Mouse (Mus musculus) right cerebral cortex, postnatal 4 days (tissue): ENCODE data around the gene Ndufaf2.

ENCODE experiments used
- DNase-seq: peaks from one replicate; pipeline ENCODE4 v3.0.0-alpha.2; 2022

Ndufaf2 gene

DNA sequence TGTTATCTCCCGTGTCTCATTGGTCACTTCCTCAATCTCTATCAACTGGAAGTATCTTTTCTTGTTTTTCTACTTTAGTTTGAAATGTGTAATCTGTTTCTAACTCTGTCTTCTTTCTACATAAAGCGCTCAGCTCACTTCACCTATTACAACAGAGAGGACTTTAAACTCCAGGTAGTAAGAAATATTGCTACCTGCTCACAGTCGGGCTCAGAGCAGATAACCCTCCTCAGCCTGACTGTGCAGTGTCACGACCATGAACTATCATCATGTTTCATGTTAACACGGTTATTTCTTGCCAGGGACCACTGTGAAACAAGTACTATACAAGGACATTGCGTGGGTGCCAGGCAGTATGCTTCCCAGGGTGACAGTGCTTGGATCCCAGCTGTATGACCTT, 141.1 kb downstream of the Ndufaf2 start:
- no peak for DNase-seq

DNA sequence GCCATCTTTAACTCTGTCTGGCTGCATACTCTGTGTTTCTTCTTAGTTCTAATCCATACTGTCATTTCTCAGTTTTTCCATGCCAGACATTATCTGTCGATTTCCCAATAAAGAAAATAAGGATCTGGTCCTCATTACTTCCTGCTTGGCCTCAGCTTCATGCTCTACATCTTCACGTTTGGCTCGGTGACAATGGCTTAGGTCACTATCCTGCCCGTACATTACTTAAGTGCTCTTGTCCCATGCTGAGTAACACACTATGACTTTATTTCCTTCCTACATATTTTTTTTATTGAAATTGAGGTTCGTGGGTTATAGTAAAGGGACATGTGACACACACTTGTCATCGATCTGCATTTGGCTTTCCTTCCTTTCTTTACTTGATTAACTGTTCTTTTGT, 143.3 kb downstream of the Ndufaf2 start:
- DNase-seq = no peak

DNA sequence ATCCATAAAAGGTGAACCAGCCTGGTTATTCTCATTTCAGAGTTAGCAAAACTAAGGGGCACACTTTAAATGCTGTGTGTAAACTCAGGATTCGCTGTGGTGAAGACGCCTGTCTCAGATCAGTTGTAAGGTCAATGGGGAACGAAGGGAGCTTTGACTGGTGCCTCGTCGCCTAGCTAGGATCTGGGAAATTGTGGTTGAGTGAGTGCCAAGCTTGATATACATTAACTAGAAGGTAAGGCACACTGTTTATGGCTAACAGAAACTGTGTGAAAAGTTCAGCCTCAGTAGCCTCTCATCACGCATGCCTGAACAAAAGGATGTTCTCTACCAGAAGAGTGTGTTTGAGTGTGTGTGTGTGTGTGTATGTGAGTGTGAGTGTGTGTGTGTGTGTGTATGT, 144.6 kb downstream of the Ndufaf2 start:
- DNase-seq = no peak

DNA sequence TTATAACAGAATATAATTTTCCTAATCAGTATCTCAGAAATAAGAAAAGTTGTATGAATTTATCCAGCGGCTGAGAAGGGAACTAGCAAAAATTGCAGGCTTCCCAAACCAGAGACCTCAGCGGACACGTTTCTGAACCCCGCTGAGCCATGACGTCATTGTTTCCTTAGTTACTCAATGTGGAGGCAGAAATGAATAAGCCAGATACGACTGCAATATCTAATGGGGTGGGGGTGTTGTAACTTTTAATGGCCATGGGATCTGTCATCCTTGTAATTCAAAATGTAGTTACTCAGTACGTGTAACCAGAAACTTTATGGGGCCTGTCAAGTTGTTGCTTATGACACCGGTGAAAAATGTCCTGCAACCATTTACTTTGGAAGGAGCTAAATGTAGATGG, 145.3 kb downstream of the Ndufaf2 start:
- DNase-seq = no peak

DNA sequence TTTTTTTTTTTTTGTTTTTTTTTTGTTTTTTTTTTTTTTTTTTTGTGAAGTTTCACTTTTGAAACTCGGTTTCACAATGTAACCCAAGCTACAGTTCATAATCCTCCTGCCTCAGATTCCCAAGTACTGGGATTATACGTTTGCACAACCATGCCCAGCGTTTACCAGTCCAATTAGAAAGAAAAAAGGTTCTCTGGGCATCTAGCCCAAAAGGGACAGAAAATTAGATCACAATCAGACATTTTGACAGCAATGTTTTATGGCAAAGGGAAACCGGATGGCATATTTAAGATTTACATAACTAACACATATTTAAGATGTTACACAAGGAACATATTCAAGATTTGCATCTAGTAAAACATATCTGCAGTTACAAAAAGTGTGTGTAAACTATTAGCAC, 150.6 kb downstream of the Ndufaf2 start:
- no peak for DNase-seq

DNA sequence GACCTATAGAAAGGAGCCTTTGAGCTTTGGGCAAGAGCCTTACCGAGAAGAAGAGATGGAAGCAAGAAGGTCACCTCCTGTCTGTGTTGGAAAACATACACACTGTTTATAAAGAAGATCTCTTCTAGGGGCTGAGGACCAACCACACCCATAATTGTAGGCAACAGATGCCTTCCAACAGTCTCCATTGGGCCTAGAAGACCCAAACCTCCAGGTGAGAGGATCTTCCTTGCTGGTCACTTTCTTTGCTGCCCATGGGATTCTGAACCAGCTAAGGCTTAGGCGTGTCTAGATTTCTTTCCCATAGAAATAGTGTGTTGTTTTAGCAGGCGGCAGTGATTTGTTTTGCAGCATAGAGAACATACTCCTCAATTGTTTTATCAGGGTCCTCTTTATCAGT, 162.1 kb downstream of the Ndufaf2 start:
- DNase-seq = no peak

DNA sequence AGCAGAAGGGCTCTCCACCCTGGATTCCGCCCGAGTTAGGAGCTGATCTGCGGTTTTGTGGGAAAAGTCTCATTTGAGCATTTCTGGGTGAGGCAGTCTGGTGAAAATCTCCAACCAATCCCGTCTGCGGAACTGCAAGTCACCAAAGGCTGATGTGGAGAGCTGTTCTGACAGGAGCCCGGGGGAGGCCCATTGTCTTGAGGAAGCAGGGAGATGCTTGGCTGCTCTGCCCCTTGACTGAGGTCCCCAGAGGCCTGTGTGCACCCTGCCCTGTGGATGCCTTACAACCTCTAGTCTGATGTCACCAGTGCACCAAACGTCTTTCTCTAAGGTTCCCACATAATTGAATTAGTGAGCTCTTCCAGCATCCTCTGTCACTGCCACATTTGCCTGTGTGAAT, 163.2 kb downstream of the Ndufaf2 start:
- no peak for DNase-seq

DNA sequence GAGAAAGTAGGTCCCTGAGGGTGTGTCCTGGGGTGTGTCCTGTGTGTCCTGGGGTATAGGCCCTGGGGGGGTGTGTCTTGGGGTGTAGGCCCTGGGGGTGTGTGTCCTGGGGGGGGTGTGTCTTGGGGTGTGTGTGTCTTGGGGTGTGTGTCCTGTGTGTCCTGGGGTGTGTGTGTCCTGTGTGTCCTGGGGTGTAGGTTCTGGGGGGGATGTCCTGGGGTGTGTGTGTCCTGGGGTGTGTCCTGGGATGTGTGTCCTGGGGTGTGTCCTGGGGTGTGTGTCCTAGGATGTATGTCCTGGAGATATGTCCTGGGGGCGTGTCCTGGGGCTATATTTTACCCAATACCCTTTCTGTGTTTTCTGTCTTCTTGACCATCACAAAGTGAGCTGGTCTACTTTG, 165.8 kb downstream of the Ndufaf2 start:
- no peak for DNase-seq

DNA sequence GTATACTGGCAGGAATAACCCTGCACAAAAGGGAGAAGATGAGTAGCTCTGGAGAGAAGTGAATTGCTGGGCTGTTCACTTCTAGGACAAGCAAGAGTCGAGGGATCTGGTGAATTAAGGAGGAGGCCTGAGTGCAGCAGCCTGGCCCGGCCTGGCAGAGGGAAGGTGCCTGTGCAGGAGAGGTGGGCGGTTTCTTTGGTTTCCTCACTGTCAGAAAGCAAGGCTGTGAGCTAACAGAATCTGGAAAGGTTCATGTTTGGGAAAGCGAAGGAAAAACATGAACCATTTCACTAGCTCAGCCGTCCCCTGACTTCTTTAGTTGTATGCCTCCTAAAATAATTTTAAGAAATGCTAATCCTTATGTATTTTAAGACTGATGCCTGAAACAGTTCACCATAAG, 173.8 kb downstream of the Ndufaf2 start:
- no peak for DNase-seq

DNA sequence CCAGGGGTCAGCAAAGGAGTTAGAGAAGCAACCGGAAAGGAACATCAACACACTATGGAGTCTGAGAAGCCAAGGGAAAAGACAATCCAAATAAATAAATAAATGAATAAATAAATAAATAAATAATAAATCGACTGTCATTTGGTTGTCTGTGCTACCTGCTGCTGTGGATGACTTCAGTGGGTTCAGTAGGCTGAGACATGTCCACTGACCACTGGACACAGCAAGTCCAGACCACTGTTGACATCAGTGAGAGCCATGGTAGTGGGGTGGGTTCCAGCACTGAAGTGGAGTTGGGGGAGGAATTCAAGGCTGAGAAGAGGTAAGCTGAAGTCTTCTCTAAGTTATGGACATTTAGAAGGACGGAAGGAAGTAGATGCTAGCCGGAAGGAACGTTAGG, 174.2 kb downstream of the Ndufaf2 start:
- no peak for DNase-seq

DNA sequence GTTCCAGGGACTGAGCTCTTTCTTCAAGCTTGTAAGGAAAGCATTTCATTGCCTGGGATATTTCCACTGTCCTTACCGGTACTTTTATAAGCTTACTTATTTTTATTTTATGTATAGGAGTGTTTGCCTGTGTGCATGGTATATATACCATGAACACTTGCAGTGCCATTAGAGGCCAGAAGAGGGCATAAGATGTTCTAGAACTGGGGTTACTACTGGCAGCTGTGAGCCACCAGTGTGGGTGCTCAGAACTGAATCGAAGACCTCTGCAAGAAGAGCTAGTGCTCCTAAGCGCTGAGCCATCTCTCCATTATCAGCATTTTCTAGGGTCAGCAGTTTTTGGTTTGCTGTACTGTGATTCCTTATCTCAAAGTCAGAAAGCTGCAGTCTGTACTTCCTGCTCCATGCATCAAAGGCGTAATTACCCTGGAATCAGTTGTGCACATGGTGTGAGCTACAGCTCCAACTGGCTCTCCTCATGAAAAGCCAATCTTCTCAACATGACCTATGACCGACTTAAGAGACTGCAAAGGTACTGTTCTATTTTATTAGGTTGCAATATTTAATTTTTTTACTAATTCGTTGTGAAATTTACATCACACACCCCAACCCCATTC, 175.1 kb downstream of the Ndufaf2 start:
- no peak for DNase-seq

DNA sequence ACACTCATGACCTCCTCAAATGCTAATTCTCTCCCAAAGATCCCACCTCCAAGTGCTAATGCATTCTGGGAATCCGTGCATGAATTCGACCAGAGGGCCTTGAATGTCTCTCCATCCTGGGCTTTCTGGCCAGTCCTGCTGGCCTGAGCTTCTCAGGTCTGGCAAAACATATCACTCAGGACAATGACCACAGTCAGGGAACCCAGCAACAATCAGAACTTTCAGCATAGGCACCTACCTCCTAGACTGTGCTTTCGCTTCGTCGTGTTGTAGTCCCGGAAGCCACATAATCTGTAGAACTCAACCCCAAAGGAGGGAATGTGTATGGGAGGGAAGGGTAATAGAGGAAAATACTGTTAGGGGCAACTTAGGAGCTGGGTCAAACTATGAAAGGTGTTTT, 179.0 kb downstream of the Ndufaf2 start:
- no peak for DNase-seq

DNA sequence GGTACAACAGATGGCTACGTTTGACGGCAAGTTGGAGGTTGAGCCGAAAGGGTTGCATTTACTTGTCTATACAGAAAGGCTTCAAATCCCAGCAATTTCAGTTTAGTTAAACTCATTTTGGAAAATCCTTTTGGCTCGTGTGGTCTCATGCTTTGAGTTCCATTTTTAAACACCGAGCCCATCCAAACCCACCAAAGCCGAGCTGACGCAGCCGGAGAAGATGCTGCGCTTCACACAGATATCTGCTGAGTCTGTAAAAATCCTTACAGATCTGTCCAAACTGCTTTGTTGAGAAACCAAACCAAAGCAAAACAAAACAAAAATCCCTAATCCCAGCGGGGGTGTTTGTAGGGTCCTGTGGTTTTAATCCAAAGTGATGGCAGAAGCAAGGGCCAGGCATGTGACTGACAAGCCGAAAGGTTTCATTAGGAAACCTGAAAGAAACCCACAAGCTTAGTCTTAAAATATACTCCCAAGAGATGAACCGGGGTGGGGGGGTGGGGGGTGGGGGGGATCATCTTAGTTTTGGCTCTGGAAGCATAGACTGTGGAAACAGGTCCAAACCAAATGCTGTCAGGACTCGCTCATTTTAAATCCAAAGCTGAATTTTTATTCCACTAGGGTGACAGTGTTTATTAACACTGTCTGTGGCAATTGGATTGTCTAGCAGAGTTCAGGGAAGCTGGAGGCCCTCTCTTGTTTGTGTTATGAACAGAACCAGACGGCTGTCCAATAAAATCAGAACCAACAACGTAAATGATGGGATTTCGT, 181.4 kb downstream of the Ndufaf2 start:
- peak; percentile 16 for DNase-seq

DNA sequence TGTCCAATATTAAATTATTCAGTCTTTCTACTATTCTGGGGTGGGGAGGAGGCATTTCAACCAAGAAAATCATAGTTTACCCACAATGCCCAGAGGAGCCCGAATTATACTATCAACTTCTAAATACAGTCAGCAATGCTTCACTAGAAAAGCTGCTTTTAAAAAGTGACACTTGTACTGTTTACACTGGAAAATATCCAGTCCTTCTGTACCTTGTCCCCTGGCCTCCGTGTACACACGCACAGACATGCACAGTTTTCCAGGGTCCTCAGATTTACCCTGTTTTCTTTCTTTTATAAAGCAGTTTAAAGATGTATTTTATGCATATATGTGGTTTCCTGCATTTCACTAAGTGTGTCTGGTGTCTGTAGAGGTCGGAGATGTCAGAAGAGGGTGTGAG, 186.0 kb downstream of the Ndufaf2 start:
- no peak for DNase-seq

DNA sequence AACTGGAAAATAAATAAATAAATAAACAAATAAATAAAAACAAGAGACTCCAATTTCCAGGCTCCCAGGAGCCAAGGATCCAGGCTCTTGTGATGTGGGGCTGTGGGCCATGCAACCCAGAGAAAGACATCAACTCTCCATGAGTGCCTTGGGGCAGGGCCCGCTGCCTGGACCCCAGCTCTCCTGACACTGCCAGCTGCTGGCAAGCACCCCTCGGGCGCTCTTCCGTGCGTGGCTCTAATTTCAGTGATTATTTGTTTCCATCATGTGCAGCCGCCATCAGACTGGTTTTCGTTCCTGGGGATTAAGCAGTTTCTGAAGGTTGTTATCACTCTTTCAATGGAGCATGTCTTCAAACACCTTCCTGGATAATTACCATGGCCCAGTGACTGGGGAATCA, 186.6 kb downstream of the Ndufaf2 start:
- no peak for DNase-seq

DNA sequence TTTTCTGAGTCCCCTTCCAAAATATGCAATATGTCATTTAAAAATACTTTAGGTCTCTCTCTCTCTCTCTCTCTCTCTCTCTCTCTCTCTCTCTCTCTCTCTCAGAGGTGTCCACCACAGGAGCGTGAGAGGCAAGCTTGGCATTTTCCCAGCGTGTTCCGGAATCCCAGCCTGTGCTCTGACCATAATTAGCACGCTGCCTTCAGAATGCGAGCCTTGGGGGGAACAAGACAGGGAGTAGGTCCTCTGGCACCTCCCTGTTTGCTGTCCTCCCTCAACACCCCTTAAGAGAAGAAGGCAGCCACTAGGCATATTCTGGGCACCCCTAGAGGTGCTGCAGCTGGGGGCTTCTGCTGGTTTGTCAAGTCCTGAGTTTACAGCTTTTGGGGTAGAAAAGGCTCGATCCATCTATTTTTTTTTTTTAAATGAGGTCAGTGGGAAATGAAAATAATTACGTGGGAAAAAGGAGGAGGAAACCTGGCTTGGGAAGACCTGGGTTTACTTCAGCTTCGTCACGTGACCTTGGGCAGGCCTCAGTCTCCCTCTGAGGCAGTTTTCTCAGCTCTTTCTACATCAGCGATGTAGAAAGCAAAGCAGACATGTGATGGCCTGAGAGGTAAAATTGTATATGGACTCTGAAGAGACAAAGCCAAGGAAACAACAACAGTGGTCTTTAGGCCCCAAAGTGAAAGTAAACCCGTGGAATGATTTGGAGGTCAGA, 187.8 kb downstream of the Ndufaf2 start:
- peak; percentile 44 for DNase-seq

DNA sequence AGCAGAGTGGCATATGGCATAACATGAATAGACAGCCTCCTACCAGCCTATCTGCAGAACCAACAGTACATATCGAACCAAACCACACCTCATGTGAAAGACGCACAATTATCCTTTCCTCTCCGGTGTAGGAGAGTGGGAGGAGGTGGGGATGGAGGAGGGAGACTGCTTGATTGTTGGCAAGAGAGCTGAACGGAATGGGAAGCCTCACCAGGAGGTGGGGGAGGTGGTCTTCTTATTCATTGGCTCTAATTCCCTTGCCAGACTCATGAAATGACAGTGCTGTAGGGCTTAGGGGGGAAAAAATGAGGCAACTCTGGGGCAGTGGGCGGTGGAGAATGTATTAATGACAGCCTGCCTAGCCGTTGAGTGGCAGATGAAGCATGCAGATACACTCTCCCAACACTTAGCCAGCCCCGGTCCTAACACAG, 188.4 kb downstream of the Ndufaf2 start:
- DNase-seq = no peak

DNA sequence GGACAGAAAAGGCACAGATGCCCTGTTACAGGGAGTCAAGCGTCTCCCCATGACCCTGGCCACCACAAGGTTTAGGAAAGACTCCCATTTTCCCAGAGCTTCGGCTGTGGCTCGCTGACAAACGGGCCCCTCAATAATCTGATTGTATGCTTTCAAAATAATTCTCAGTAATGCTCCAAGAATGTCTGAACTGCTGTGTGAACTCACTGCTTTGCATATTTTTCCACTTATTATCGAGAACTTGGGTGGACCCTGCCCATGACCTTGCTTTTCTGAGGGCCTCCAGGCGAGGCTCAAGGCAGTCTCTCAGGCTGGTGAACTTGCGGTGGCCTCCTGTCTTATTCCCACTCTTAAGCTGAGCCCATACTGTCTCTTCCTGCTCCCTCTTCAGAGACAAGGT, 193.8 kb downstream of the Ndufaf2 start:
- DNase-seq = no peak

DNA sequence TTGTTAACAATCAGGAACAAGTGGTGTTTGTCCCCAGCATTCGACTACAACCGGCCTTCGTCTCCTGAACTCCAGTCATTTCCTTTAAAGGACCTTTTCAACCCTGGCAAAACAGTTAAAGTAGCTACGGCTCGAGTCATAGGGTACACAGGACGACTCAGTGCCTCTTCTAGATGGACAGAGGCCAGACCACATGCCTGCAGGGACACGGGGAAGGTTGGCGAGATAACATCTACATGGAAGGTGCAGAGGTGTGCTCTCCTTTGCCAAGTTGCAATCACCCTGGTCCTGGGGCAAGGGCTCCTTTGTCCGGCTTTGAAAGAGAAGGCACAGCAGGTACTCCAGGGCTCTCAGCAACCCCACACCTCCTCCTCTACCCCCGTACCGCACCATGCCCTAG, 195.0 kb downstream of the Ndufaf2 start:
- DNase-seq = no peak

DNA sequence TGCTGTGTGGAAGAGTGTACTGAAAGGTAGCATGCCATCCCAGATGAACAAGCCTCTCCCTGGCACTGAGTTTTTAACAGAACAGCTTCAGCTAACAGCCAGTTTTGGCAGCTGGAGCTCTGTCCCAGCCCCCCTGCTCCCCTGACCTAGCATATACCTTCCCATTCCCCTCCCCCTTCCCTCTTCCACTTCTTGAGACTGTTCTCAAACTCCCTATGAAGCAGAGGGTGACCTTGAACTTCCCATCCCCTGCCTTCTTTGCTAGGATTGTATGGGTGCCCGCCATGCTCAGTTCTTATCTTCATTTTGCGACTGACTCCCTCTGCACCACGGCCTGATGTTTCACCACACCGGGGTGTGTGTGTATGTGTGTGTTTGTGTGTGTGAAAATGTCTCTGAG, 195.7 kb downstream of the Ndufaf2 start:
- DNase-seq = no peak

DNA sequence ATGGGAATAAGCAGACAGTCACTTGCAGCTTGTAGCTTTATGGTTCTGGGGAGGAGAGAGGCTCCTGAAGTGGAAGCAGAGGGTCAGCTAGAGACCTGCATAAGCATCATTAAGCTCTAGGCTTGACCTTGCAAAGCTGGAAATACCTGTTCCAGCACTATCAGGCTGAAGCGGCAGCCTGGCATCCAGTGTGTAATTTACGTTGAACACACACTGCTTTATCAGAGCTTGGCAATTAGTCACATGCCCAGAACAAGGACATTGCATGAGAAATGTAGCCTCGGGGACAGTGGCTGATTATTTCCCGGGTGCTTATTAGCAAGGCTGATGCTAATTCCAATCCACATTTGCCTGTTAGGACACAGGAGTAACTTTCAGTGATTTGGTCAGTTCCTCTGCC, 196.5 kb downstream of the Ndufaf2 start:
- no peak for DNase-seq

DNA sequence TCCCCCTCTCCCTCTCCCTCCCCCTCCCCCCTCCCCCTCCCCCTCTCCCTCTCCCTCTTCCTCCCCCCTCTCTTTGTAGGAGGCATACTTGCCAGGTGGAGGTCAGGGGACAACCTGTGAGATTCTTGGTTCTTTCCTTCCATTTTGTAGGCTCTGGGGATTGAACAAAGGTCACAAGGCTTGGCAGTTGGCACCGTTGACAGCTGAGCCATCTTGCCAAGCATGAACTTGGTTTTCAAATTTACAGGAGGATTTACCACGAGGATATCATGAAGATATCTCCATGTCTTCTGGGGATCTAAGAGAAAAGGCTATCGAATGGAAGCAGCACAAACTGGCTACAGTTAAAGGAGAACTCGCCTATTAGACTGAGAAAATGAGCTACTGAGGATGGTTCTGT, 196.9 kb downstream of the Ndufaf2 start:
- DNase-seq = no peak

DNA sequence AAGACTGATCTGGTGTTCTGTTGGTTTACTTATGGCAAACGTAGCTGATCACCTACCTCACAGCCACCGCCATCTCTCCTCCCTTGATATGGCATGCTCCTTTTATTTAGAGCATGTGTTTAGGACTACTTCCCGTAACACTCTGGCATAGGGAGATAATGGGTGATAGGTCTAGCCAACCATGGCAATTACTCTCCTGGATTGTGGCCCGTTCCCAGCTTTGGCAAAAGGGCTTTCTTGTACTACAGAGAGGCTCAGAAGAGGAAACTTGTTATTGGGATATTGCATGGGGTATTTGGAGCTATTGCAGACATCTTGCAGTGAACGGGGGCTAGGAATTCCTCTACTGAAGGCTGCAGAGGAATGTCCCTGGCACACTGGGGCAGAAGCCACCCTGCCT, 197.9 kb downstream of the Ndufaf2 start:
- DNase-seq = no peak

DNA sequence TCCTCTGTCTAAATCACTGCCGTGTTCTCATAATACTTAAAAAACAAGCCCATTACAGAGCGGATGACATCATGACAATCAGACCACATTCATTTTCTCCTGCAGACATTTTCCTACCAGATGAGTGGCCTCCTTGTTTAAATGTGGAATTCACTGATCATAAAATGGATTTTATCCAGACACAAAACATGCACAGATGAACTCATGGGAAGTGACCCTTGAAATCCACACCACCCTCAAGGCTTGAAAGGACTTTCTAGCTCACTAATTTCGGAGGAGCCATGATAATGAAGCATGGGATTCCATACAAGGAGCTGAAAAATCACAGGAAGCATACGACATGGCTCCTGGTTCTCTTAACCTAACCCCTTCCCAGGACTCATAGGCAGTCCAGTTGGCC, 198.5 kb downstream of the Ndufaf2 start:
- DNase-seq = no peak
